Mouse (Mus musculus): ENCODE measurements at regions not wholly inside any gene's neighbourhood (a gene's known extent, or its start where the extent isn't known, plus 50 kb on each side); places are given as distances from the start of the nearest gene placed in this dataset.

- Histone ChIP-seq H3K27ac (peak overlapping the region; percentile 7; the same call in 1 of the 2 replicates), H3K4me3 (no peak overlapping the region), H3K4me2 (no peak overlapping the region), H3K4me1 (peaks cover 10% of the 10 kb centered on the region), H3K36me3 (no peaks in the 10 kb centered on the region), H3K9ac (no peak overlapping the region), H3K9me3 (no peaks in the 10 kb centered on the region), H3K27me3 (no peaks in the 10 kb centered on the region)
- WGBS: 45% methylated on average over 2 of the region's 2 CpGs
- ATAC-seq (ENCODE audit: insufficient number of reproducible peaks, insufficient read depth, low FRiP score, low TSS enrichment, low read depth): no peak
Observed at GRCm38 (mm10) chr10:87999617-88000330, 91.1 kb upstream of the Pmch start.

GRCm38 (mm10) chr10:88008679-88009078, 82.2 kb upstream of the Pmch start:
- H3K27me3 ChIP-seq: no peaks in the 10 kb centered on the region
- no peak overlapping the region for H3K9ac ChIP-seq
- H3K36me3 ChIP-seq: no peaks in the 10 kb centered on the region
- no peak overlapping the region for H3K4me2 ChIP-seq
- H3K9me3 ChIP-seq: no peaks in the 10 kb centered on the region
- no peaks in the 10 kb centered on the region for H3K4me1 ChIP-seq
- H3K27ac ChIP-seq: no peak overlapping the region
- H3K4me3 ChIP-seq: no peak overlapping the region
- WGBS: 89% methylated on average over 7 of the region's 7 CpGs
- ATAC-seq (ENCODE audit: insufficient number of reproducible peaks, insufficient read depth, low FRiP score, low TSS enrichment, low read depth): no peak

- 85% methylated on average over 6 of the region's 6 CpGs for WGBS
- no peak for ATAC-seq (ENCODE audit: insufficient number of reproducible peaks, insufficient read depth, low FRiP score, low TSS enrichment, low read depth)
Observed at GRCm38 (mm10) chr10:88010866-88011265, 80.0 kb upstream of the Pmch start.

GRCm38 (mm10) chr10:88031978-88032377, 58.9 kb upstream of the Pmch start:
- no peaks in the 10 kb centered on the region for H3K9me3 ChIP-seq
- no peaks in the 10 kb centered on the region for H3K4me1 ChIP-seq
- no peak overlapping the region for H3K9ac ChIP-seq
- 71% methylated on average over 5 of the region's 5 CpGs for WGBS
- ATAC-seq (ENCODE audit: insufficient number of reproducible peaks, insufficient read depth, low FRiP score, low TSS enrichment, low read depth): no peak
- no peak overlapping the region for H3K4me3 ChIP-seq
- no peak overlapping the region for H3K4me2 ChIP-seq
- no peaks in the 10 kb centered on the region for H3K27me3 ChIP-seq
- no peaks in the 10 kb centered on the region for H3K36me3 ChIP-seq
- H3K27ac ChIP-seq: no peak overlapping the region

More at GRCm38 (mm10) chr10:88010866-88011265, 80.0 kb upstream of the Pmch start:
- H3K36me3 ChIP-seq: no peaks in the 10 kb centered on the region
- H3K27ac ChIP-seq: no peak overlapping the region
- H3K27me3 ChIP-seq: no peaks in the 10 kb centered on the region
- no peak overlapping the region for H3K4me2 ChIP-seq
- H3K9me3 ChIP-seq: no peaks in the 10 kb centered on the region
- H3K9ac ChIP-seq: no peak overlapping the region
- H3K4me1 ChIP-seq: no peaks in the 10 kb centered on the region
- H3K4me3 ChIP-seq: no peak overlapping the region
